Mouse (Mus musculus): ENCODE data around the gene Pelo. TPM values are rescaled to one million over a fixed set of nuclear protein-coding genes. Genes with fewer than 3 reads are reported as not detected.

Pelo gene
- polyA plus RNA-seq, 1 experiment from 2014 or later = 5.2 TPM

GRCm38 (mm10) chr13:115095392-115095791 is 5.4 kb upstream of the Pelo start:
- H3K36me3 ChIP-seq = no peaks in the 10 kb centered on the region
- no peak overlapping the region for H3K9ac ChIP-seq
- WGBS = 96% methylated on average over 2 of the region's 2 CpGs
- H3K9me3 ChIP-seq = no peaks in the 10 kb centered on the region
- H3K27ac ChIP-seq (replicated peaks) = no peak overlapping the region
- H3K4me2 ChIP-seq = no peak overlapping the region
- ATAC-seq (ENCODE audit: low FRiP score, low read depth) = no peak
- H3K4me1 ChIP-seq (replicated peaks) = peaks cover 8% of the 10 kb centered on the region
- H3K4me3 ChIP-seq = no peak overlapping the region
- H3K27me3 ChIP-seq = peaks cover 8% of the 10 kb centered on the region

GRCm38 (mm10) chr13:115091511-115091910 is 1.5 kb upstream of the Pelo start:
- Histone ChIP-seq H3K36me3 (peaks cover 15% of the 10 kb centered on the region), H3K9me3 (no peaks in the 10 kb centered on the region), H3K4me1 (replicated peaks) (peaks cover 22% of the 10 kb centered on the region), H3K27me3 (no peaks in the 10 kb centered on the region), H3K4me2 (peak overlapping the region; percentile 91; the same call in 1 of the 2 replicates), H3K4me3 (no peak overlapping the region), H3K27ac (replicated peaks) (no peak overlapping the region), H3K9ac (no peak overlapping the region)
- ATAC-seq (ENCODE audit: low FRiP score, low read depth) = no peak
- WGBS = 70% methylated on average over 3 of the region's 3 CpGs

- H3K27me3 ChIP-seq = no peaks in the 10 kb centered on the region
- H3K27ac ChIP-seq (replicated peaks) = no peak overlapping the region
- peak overlapping the region; percentile 73 for H3K4me3 ChIP-seq
- peak overlapping the region; percentile 25 for H3K9ac ChIP-seq
- no peaks in the 10 kb centered on the region for H3K9me3 ChIP-seq
- peak overlapping the region; percentile 91 for H3K4me2 ChIP-seq
- peaks cover 18% of the 10 kb centered on the region for H3K36me3 ChIP-seq
- H3K4me1 ChIP-seq (replicated peaks) = peaks cover 22% of the 10 kb centered on the region
- 51% methylated on average over 9 of the region's 9 CpGs for WGBS
- no peak for ATAC-seq (ENCODE audit: low FRiP score, low read depth)
Measured at GRCm38 (mm10) chr13:115090977-115091445, 1.0 kb upstream of the Pelo start.

GRCm38 (mm10) chr13:115089395-115090025 is 476 bp downstream of the Pelo start:
- H3K36me3 ChIP-seq = peaks cover 21% of the 10 kb centered on the region
- H3K4me2 ChIP-seq = peak overlapping the region; percentile 91
- H3K27ac ChIP-seq (replicated peaks) = peak overlapping the region; percentile 75
- H3K4me3 ChIP-seq = peak overlapping the region; percentile 73
- H3K9me3 ChIP-seq = no peaks in the 10 kb centered on the region
- peak overlapping the region; percentile 71 for H3K9ac ChIP-seq
- peak; percentile 71 for ATAC-seq (ENCODE audit: low FRiP score, low read depth)
- H3K27me3 ChIP-seq = no peaks in the 10 kb centered on the region
- peaks cover 22% of the 10 kb centered on the region for H3K4me1 ChIP-seq (replicated peaks)
- WGBS = 6% methylated on average over 30 of the region's 35 CpGs

GRCm38 (mm10) chr13:115089020-115089394 is 979 bp downstream of the Pelo start:
- Histone ChIP-seq H3K27me3 (no peaks in the 10 kb centered on the region), H3K4me2 (peak overlapping the region; percentile 91), H3K27ac (replicated peaks) (no peak overlapping the region), H3K36me3 (peaks cover 21% of the 10 kb centered on the region), H3K4me3 (peak overlapping the region; percentile 73), H3K9me3 (no peaks in the 10 kb centered on the region), H3K4me1 (replicated peaks) (peaks cover 22% of the 10 kb centered on the region), H3K9ac (peak overlapping the region; percentile 71)
- WGBS = 60% methylated on average over 11 of the region's 11 CpGs
- ATAC-seq (ENCODE audit: low FRiP score, low read depth) = no peak

- Histone ChIP-seq H3K4me1 (replicated peaks) (peaks cover 20% of the 10 kb centered on the region), H3K9ac (no peak overlapping the region), H3K9me3 (no peaks in the 10 kb centered on the region), H3K36me3 (peaks cover 21% of the 10 kb centered on the region), H3K4me3 (no peak overlapping the region), H3K4me2 (no peak overlapping the region), H3K27me3 (no peaks in the 10 kb centered on the region), H3K27ac (replicated peaks) (no peak overlapping the region)
- ATAC-seq (ENCODE audit: low FRiP score, low read depth) = no peak
- 96% methylated on average over 6 of the region's 6 CpGs for WGBS
Measured at GRCm38 (mm10) chr13:115085974-115086373, 4.0 kb downstream of the Pelo start.

GRCm38 (mm10) chr13:115082339-115082738 is 7.6 kb downstream of the Pelo start:
- H3K9me3 ChIP-seq = no peaks in the 10 kb centered on the region
- ATAC-seq (ENCODE audit: low FRiP score, low read depth) = no peak
- 91% methylated on average over 7 of the region's 7 CpGs for WGBS

GRCm38 (mm10) chr13:115079996-115080585 is 9.9 kb downstream of the Pelo start:
- H3K4me1 ChIP-seq (replicated peaks) = no peaks in the 10 kb centered on the region
- no peaks in the 10 kb centered on the region for H3K36me3 ChIP-seq
- no peak overlapping the region for H3K4me3 ChIP-seq
- no peaks in the 10 kb centered on the region for H3K27me3 ChIP-seq
- no peak for ATAC-seq (ENCODE audit: low FRiP score, low read depth)
- H3K9me3 ChIP-seq = no peaks in the 10 kb centered on the region
- WGBS = 93% methylated on average over 3 of the region's 3 CpGs
- no peak overlapping the region for H3K27ac ChIP-seq (replicated peaks)
- no peak overlapping the region for H3K9ac ChIP-seq
- no peak overlapping the region for H3K4me2 ChIP-seq

More at GRCm38 (mm10) chr13:115082339-115082738, 7.6 kb downstream of the Pelo start:
- no peak overlapping the region for H3K27ac ChIP-seq (replicated peaks)
- H3K27me3 ChIP-seq = no peaks in the 10 kb centered on the region
- H3K4me1 ChIP-seq (replicated peaks) = no peaks in the 10 kb centered on the region
- H3K4me3 ChIP-seq = no peak overlapping the region
- H3K4me2 ChIP-seq = no peak overlapping the region
- H3K9ac ChIP-seq = no peak overlapping the region
- peaks cover 12% of the 10 kb centered on the region; the same call in 1 of the 2 replicates for H3K36me3 ChIP-seq

GRCm38 (mm10) chr13:115078997-115079685 is 10.8 kb downstream of the Pelo start:
- 87% methylated on average over 6 of the region's 6 CpGs for WGBS
- Histone ChIP-seq H3K4me2 (no peak overlapping the region), H3K9ac (no peak overlapping the region), H3K27me3 (no peaks in the 10 kb centered on the region), H3K27ac (replicated peaks) (no peak overlapping the region), H3K4me1 (replicated peaks) (no peaks in the 10 kb centered on the region), H3K4me3 (no peak overlapping the region), H3K9me3 (no peaks in the 10 kb centered on the region), H3K36me3 (no peaks in the 10 kb centered on the region)
- ATAC-seq (ENCODE audit: low FRiP score, low read depth) = no peak

GRCm38 (mm10) chr13:115077346-115078134 is 12.4 kb downstream of the Pelo start:
- H3K27ac ChIP-seq (replicated peaks) = no peak overlapping the region
- H3K27me3 ChIP-seq = no peaks in the 10 kb centered on the region
- H3K4me2 ChIP-seq = no peak overlapping the region
- 81% methylated on average over 9 of the region's 9 CpGs for WGBS
- H3K36me3 ChIP-seq = no peaks in the 10 kb centered on the region
- ATAC-seq (ENCODE audit: low FRiP score, low read depth) = no peak
- H3K9me3 ChIP-seq = no peaks in the 10 kb centered on the region
- H3K4me1 ChIP-seq (replicated peaks) = no peaks in the 10 kb centered on the region
- no peak overlapping the region for H3K4me3 ChIP-seq
- no peak overlapping the region for H3K9ac ChIP-seq

GRCm38 (mm10) chr13:115072386-115072785 is 17.6 kb downstream of the Pelo start:
- Histone ChIP-seq H3K9me3 (no peaks in the 10 kb centered on the region), H3K4me3 (no peak overlapping the region), H3K4me1 (replicated peaks) (no peaks in the 10 kb centered on the region), H3K4me2 (no peak overlapping the region), H3K9ac (no peak overlapping the region), H3K27ac (replicated peaks) (no peak overlapping the region), H3K36me3 (no peaks in the 10 kb centered on the region), H3K27me3 (no peaks in the 10 kb centered on the region)
- 95% methylated on average over 6 of the region's 6 CpGs for WGBS
- no peak for ATAC-seq (ENCODE audit: low FRiP score, low read depth)

All from hindbrain, embryonic 15.5 days (tissue).